Mouse (Mus musculus): Measurements from ENCODE around the gene Pigk.

Pigk gene

GRCm38 (mm10) chr3:153024016-153024415, 310.1 kb downstream of the Pigk start:
- no peak for DNase-seq

Data from kidney, adult 8-10 months (tissue).